Mouse (Mus musculus) spleen, postnatal 36 days (tissue): ENCODE results near the gene Vmo1.
"Not testable (repeated sequence)": the region's sequence is repeated elsewhere in the genome, so short reads cannot be mapped to it uniquely, and the experiment has no call there.

Experiments
- DNase-seq, 2 experiments: peaks; one replicate each; pipeline ENCODE4 v3.0.0; 2022; ENCODE audit warnings: low spot score in 2 of 2, mixed read lengths in 1 of 2

Gene Vmo1

GRCm38 (mm10) chr11:70520178-70520769 lies 5.9 kb upstream of the Vmo1 start:
- no peak for DNase-seq

- no peak for DNase-seq
Observed at GRCm38 (mm10) chr11:70518923-70519322, 4.5 kb upstream of the Vmo1 start, which contains the start of gene Gltpd2. Gene Gltpd2, plus strand, starts transcription at chr11:70519196.

GRCm38 (mm10) chr11:70518436-70518835 lies 4.0 kb upstream of the Vmo1 start:
- no peak for DNase-seq

GRCm38 (mm10) chr11:70516352-70516751 lies 1.9 kb upstream of the Vmo1 start:
- DNase-seq = peak in 1 of 2 experiments; percentile 47

GRCm38 (mm10) chr11:70513520-70513919 lies 896 bp downstream of the Vmo1 start:
- no peak for DNase-seq

- DNase-seq = no peak
Observed at GRCm38 (mm10) chr11:70512709-70513342, 1.6 kb downstream of the Vmo1 start.

GRCm38 (mm10) chr11:70511825-70512224 lies 2.6 kb downstream of the Vmo1 start:
- no peak for DNase-seq

- DNase-seq = no peak
Observed at GRCm38 (mm10) chr11:70511242-70511641, 3.2 kb downstream of the Vmo1 start.

- DNase-seq = peak; percentile 39 to 42
Observed at GRCm38 (mm10) chr11:70509753-70510564, 4.5 kb downstream of the Vmo1 start.

- DNase-seq = no peak
Observed at GRCm38 (mm10) chr11:70506962-70507515, 7.4 kb downstream of the Vmo1 start.

GRCm38 (mm10) chr11:70506385-70506784 lies 8.0 kb downstream of the Vmo1 start:
- DNase-seq = peak; percentile 70 to 71

- DNase-seq = no peak
Observed at GRCm38 (mm10) chr11:70504970-70505369, 9.4 kb downstream of the Vmo1 start, which contains the start of gene Tm4sf5. Gene Tm4sf5, plus strand, starts transcription at chr11:70505244.

- DNase-seq = no peak
Observed at GRCm38 (mm10) chr11:70502018-70502417, 12.4 kb downstream of the Vmo1 start.

- no peak for DNase-seq
Observed at GRCm38 (mm10) chr11:70500476-70500812, 14.0 kb downstream of the Vmo1 start.

- no peak for DNase-seq
Observed at GRCm38 (mm10) chr11:70499566-70500475, 14.6 kb downstream of the Vmo1 start.

- DNase-seq = peak; percentile 16 to 39
Observed at GRCm38 (mm10) chr11:70489684-70490083, 24.7 kb downstream of the Vmo1 start.

GRCm38 (mm10) chr11:70489138-70489537 lies 25.3 kb downstream of the Vmo1 start:
- DNase-seq = no peak

- DNase-seq = no peak
Observed at GRCm38 (mm10) chr11:70487816-70488215, 26.6 kb downstream of the Vmo1 start.

GRCm38 (mm10) chr11:70485498-70485897 lies 28.9 kb downstream of the Vmo1 start:
- no peak for DNase-seq

- no peak for DNase-seq
Observed at GRCm38 (mm10) chr11:70474872-70475534, 39.4 kb downstream of the Vmo1 start.

- not testable (repeated sequence) for DNase-seq
Observed at GRCm38 (mm10) chr11:70473291-70473690, 41.1 kb downstream of the Vmo1 start.
